Mouse (Mus musculus): ENCODE results near the gene 4930469K13Rik. TPM values are rescaled to one million over a fixed set of nuclear protein-coding genes. Genes with fewer than 3 reads are reported as not detected.

Gene 4930469K13Rik
- polyA plus RNA-seq, 1 experiment from 2014 or later, result not detected

DNA sequence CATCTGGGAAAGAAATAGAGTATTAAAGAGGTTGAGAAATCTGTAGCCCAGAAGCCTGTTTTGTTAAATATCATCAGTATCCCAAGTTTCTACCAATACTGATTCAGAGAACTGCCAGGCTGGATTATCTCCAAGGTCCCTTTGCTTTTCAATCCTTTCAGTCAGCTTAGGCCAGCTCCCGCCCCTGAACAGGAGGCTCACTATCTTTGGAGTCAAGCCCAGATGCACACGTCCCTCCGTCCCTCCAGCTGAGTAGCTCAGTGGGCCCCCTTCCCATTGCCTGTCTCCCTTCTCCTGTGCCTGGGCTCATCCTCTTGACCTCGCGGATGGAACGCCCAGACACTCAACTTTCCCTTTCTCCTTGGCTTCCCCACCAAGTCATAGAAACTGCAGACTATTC lies 171.0 kb downstream of the 4930469K13Rik start:
- no peak for ATAC-seq (ENCODE audit: low FRiP score, low TSS enrichment)
- no peak overlapping the region for H3K4me2 ChIP-seq (ENCODE audit: low read length)
- H3K9ac ChIP-seq (replicated peaks; ENCODE audit: low read length), result no peak overlapping the region
- no peak overlapping the region for H3K27ac ChIP-seq (replicated peaks; ENCODE audit: low read depth, low read length)
- DNase-seq, result no peak
- 0 out of 2 replicates have a peak, but pooled peaks cover 4% of the 10 kb centered on the region for H3K4me1 ChIP-seq (ENCODE audit: control insufficient read depth, insufficient read depth, low read length)
- H3K9me3 ChIP-seq (ENCODE audit: control insufficient read depth, low read length), result no peaks in the 10 kb centered on the region
- no peaks in the 10 kb centered on the region for H3K36me3 ChIP-seq (ENCODE audit: control insufficient read depth, insufficient read depth, low read length)
- 39% methylated on average over 6 of the region's 6 CpGs for WGBS
- H3K27me3 ChIP-seq (ENCODE audit: control insufficient read depth, insufficient read depth, low read length), result no peaks in the 10 kb centered on the region
- H3K4me3 ChIP-seq (replicated peaks; ENCODE audit: low read depth, low read length), result no peak overlapping the region

DNA sequence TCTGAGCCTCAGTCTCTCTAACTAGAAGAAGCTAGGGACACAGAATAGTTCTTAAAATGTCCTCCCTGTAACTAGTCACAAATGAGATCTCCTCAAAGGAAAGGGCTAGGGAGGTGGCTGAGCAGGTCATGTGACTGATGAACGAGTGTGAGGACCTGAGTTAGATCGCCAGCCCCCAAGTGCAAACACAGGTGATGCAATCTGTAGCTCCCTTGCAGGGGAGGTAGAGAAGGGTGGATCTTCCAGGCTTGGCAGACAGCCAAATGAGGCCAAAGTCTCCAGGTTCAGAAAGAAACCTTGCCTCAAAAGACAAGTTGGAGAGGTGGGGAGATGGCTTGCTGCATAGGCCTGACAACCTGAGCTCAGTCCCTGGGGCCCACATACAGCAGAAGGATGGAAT lies 171.8 kb downstream of the 4930469K13Rik start:
- Histone ChIP-seq H3K27ac (replicated peaks; ENCODE audit: low read depth, low read length) (no peak overlapping the region), H3K4me2 (ENCODE audit: low read length) (no peak overlapping the region), H3K9me3 (ENCODE audit: control insufficient read depth, low read length) (no peaks in the 10 kb centered on the region), H3K36me3 (ENCODE audit: control insufficient read depth, insufficient read depth, low read length) (no peaks in the 10 kb centered on the region), H3K27me3 (ENCODE audit: control insufficient read depth, insufficient read depth, low read length) (no peaks in the 10 kb centered on the region), H3K4me3 (replicated peaks; ENCODE audit: low read depth, low read length) (no peak overlapping the region), H3K4me1 (ENCODE audit: control insufficient read depth, insufficient read depth, low read length) (0 out of 2 replicates have a peak, but pooled peaks cover 4% of the 10 kb centered on the region), H3K9ac (replicated peaks; ENCODE audit: low read length) (no peak overlapping the region)
- DNase-seq (no peak), ATAC-seq (ENCODE audit: low FRiP score, low TSS enrichment) (no peak)
- WGBS, result 63% methylated on average over 2 of the region's 2 CpGs

DNA sequence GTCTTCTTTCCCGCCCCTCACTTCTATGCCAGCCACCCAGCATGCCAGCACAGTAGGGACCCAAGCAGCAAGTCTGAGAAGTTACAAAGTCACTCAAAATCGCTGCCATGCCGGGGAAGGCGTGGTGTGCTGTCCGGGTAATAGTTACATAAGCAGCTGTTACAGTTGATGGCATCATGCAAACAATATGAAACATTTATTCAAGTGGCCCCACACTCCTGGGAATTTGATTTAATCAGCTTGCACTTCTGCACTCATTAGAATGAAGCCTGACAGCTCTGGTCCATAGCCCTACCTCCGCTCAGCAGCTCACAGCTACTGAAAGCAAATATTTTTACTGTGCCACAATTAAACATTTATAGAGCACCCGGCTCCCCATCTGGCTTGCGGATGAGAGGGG lies 172.6 kb downstream of the 4930469K13Rik start:
- Histone ChIP-seq H3K27ac (replicated peaks; ENCODE audit: low read depth, low read length) (no peak overlapping the region), H3K36me3 (ENCODE audit: control insufficient read depth, insufficient read depth, low read length) (no peaks in the 10 kb centered on the region), H3K27me3 (ENCODE audit: control insufficient read depth, insufficient read depth, low read length) (no peaks in the 10 kb centered on the region), H3K4me1 (ENCODE audit: control insufficient read depth, insufficient read depth, low read length) (0 out of 2 replicates have a peak, but pooled peaks cover 4% of the 10 kb centered on the region), H3K9me3 (ENCODE audit: control insufficient read depth, low read length) (no peaks in the 10 kb centered on the region), H3K4me2 (ENCODE audit: low read length) (no peak overlapping the region), H3K4me3 (replicated peaks; ENCODE audit: low read depth, low read length) (no peak overlapping the region), H3K9ac (replicated peaks; ENCODE audit: low read length) (no peak overlapping the region)
- DNase-seq (peak; percentile 69), ATAC-seq (ENCODE audit: low FRiP score, low TSS enrichment) (no peak)
- WGBS, result 56% methylated on average over 8 of the region's 8 CpGs

Other genes with a start within 250 kb of the 4930469K13Rik start
- 0.18 and 0.39 TPM in 2 replicates for gene Kcnmb1, start 135.5 kb downstream of the 4930469K13Rik start, polyA plus RNA-seq (2014; fragmentation: Nextera tagmentation; extraction: Ambion mirVana)
- 76.5 and 93.5 TPM in 2 replicates for gene Kcnip1, start 105.4 kb downstream of the 4930469K13Rik start, polyA plus RNA-seq (2014; fragmentation: Nextera tagmentation; extraction: Ambion mirVana)
- gene Lcp2, start 51.6 kb downstream of the 4930469K13Rik start, polyA plus RNA-seq (2014; fragmentation: Nextera tagmentation; extraction: Ambion mirVana), result 1.2 and 1.9 TPM in 2 replicates
- not detected in 2 replicates for gene Foxi1, start 109.5 kb upstream of the 4930469K13Rik start, polyA plus RNA-seq (2014; fragmentation: Nextera tagmentation; extraction: Ambion mirVana)
- gene Fam196b, start 216.3 kb upstream of the 4930469K13Rik start, polyA plus RNA-seq (2014; fragmentation: Nextera tagmentation; extraction: Ambion mirVana), result 3.7 TPM in 2 replicates